Mouse (Mus musculus) embryonic facial prominence, embryonic 11.5 days (tissue): Measurements from ENCODE around the gene Nqo1. TPM values are rescaled to one million over a fixed set of nuclear protein-coding genes. Genes with fewer than 3 reads are reported as not detected.

Experiments
- ATAC-seq: fragments of 200-750 bp; cut with Nextera tagmentation; replicated peaks from 2 replicates; pipeline ENCODE4 v1.8.0; 2017; ENCODE audit warnings: low read depth; ENCODE audit not compliant: insufficient number of reproducible peaks, low FRiP score, low TSS enrichment
- DNase-seq: peaks from one replicate; pipeline ENCODE4 v3.0.0-alpha.2; 2015; ENCODE audit warnings: low spot score
- H3K27ac ChIP-seq: fragments of 300-500 bp; sonication (generic); replicated peaks from 2 replicates; pipeline ENCODE4 v1.5.1; 2014; ENCODE audit warnings: mild to moderate bottlenecking, low read depth, low read length, control low read depth
- H3K27me3 ChIP-seq: fragments of 300-500 bp; sonication (generic); 2 replicates; pipeline ENCODE4 v1.6.1; 2014; ENCODE audit warnings: mild to moderate bottlenecking, low read length, moderate library complexity, mixed read lengths; ENCODE audit not compliant: control insufficient read depth, insufficient read depth
- H3K36me3 ChIP-seq: fragments of 300-500 bp; sonication (generic); replicated peaks from 2 replicates; pipeline ENCODE4 v1.6.1; 2014; ENCODE audit warnings: low read depth, mild to moderate bottlenecking, low read length, moderate library complexity, mixed read lengths; ENCODE audit not compliant: control insufficient read depth, insufficient read depth
- H3K4me1 ChIP-seq: fragments of 300-500 bp; sonication (generic); 2 replicates; pipeline ENCODE4 v1.6.1; 2014; ENCODE audit warnings: low read length, mixed read lengths; ENCODE audit not compliant: control insufficient read depth, insufficient read depth
- H3K4me2 ChIP-seq: fragments of 300-500 bp; sonication (generic); 2 replicates; pipeline ENCODE4 v1.6.1; 2014; ENCODE audit warnings: low read depth, mild to moderate bottlenecking, control low read depth, low read length, moderate library complexity
- H3K4me3 ChIP-seq: fragments of 300-500 bp; sonication (generic); 2 replicates; pipeline ENCODE4 v1.5.1; 2014; ENCODE audit warnings: low read depth, low read length, control low read depth
- H3K9ac ChIP-seq: fragments of 300-500 bp; sonication (generic); replicated peaks from 2 replicates; pipeline ENCODE4 v1.6.1; 2014; ENCODE audit warnings: mild to moderate bottlenecking, control low read depth, low read length
- H3K9me3 ChIP-seq: fragments of 300-500 bp; sonication (generic); replicated peaks from 2 replicates; pipeline ENCODE4 v1.6.1; 2016; ENCODE audit warnings: mild to moderate bottlenecking, low read length, inconsistent platforms, mixed read lengths; ENCODE audit not compliant: control insufficient read depth
- WGBS: fragments of 180-500 bp; shearing (Covaris S2); extraction: QIAGEN DNeasy Blood & Tissue Kit; methylation state at CpG from one replicate; pipeline ENCODE4 v1.1.7; 2014; 5-methylcytosine and 5-hydroxymethylcytosine counted together
- polyA plus RNA-seq: library from polyadenylated mRNA; unstranded; fragments of >200 nt; fragmentation: Nextera tagmentation; extraction: Ambion mirVana; gene quantifications from 2 replicates; pipeline ENCODE4 v1.2.1, GENCODE M21; 2014

Gene Nqo1
- polyA plus RNA-seq, 1 experiment from 2014 or later, result 15.0 TPM

DNA sequence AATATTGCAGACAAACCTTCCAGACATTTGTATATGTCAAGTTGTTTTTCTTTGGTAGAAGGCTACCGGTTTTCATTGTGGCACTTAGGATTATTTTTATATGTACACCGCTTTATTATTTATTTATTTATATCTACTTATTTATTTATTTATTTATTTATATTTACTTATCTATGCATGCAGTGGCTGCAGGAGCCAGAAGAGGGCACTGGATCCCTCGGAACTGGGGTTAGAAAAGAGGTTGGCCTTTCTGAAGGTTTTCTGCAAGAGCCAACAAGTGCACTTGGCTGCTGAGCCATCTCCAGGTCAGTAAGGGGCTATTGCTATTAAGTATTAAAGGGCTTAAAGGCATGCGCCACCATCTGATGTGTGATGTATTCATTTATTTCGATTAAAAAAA is 15.1 kb downstream of the Nqo1 start:
- ATAC-seq, result no peak
- Histone ChIP-seq H3K4me2 (no peak overlapping the region), H3K27me3 (no peaks in the 10 kb centered on the region), H3K27ac (no peak overlapping the region), H3K4me1 (no peaks in the 10 kb centered on the region), H3K36me3 (no peaks in the 10 kb centered on the region), H3K9me3 (no peaks in the 10 kb centered on the region), H3K4me3 (no peak overlapping the region), H3K9ac (no peak overlapping the region)
- peak; percentile 65 for DNase-seq
- 63% methylated on average over 5 of the region's 5 CpGs for WGBS

DNA sequence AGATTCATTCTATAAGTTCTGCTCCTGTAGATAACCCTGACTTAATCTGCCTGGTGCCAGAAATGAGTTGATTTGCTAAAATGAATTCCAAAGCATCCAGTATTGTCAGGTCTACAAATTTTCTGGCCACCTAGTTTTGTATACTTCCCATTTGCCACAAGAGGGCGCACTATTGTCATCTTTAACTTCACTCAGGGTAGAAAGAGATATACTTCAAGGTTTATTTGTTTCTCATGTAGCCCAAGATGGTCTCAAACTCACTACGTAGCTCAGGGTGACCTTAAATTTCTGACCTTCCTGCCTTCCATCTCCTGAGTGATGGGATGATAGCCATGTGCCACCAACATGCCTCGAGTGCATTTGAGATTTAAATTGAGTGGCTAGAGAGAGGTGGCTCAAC is 16.4 kb downstream of the Nqo1 start:
- H3K36me3 ChIP-seq, result no peaks in the 10 kb centered on the region
- H3K4me2 ChIP-seq, result no peak overlapping the region
- H3K4me1 ChIP-seq, result no peaks in the 10 kb centered on the region
- no peak overlapping the region for H3K4me3 ChIP-seq
- H3K9ac ChIP-seq, result no peak overlapping the region
- ATAC-seq (no peak), DNase-seq (peak; percentile 85)
- H3K27ac ChIP-seq, result no peak overlapping the region
- H3K27me3 ChIP-seq, result no peaks in the 10 kb centered on the region
- H3K9me3 ChIP-seq, result no peaks in the 10 kb centered on the region
- WGBS, result 32% methylated on average over 3 of the region's 3 CpGs

DNA sequence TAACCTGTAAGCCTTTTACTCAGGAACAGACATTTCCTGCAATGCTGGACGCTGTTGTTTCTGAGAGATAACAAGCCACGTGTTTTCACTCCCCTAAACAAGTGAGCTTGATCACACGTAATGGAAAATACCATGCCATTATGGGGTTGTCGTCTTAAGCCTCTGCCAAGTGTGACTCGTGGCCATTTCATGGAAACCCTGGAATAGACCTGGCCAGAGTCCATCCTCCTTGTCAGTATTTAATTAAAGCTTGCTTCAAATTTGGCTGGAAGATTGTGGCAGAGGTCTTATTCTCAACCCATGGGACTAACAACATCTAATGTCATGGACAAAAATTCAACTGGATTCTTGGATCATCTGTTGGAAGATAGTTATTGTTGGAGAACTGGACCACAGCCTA is 16.8 kb downstream of the Nqo1 start:
- no peaks in the 10 kb centered on the region for H3K36me3 ChIP-seq
- H3K4me3 ChIP-seq, result no peak overlapping the region
- H3K4me2 ChIP-seq, result no peak overlapping the region
- ATAC-seq, result no peak
- no peaks in the 10 kb centered on the region for H3K9me3 ChIP-seq
- WGBS, result 62% methylated on average over 5 of the region's 5 CpGs
- no peaks in the 10 kb centered on the region for H3K27me3 ChIP-seq
- no peak overlapping the region for H3K27ac ChIP-seq
- H3K9ac ChIP-seq, result no peak overlapping the region
- H3K4me1 ChIP-seq, result no peaks in the 10 kb centered on the region
- no peak for DNase-seq

DNA sequence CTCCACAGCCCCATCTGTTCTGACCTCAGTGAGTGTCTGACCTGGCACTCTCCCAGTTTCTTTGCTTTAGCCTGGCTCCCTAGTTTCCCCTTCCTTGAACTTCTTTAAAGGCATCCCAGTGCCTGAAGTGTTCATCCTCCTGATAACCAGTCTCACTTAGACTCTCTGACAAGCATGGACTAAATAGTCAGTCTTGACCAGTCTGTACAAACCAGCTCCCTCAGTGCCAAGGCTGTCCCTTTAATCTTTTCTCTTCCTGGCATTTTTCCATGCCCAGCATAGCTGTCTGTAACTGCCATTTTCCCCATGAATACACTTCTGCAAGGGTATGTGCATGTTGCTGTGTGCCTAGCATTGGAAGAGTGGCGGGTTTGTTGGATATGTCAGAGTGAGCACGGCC is 17.9 kb downstream of the Nqo1 start:
- H3K36me3 ChIP-seq, result no peaks in the 10 kb centered on the region
- no peak overlapping the region for H3K4me2 ChIP-seq
- no peak overlapping the region for H3K4me3 ChIP-seq
- no peak for ATAC-seq
- H3K4me1 ChIP-seq, result no peaks in the 10 kb centered on the region
- H3K27me3 ChIP-seq, result no peaks in the 10 kb centered on the region
- no peak overlapping the region for H3K27ac ChIP-seq
- DNase-seq, result no peak
- no peak overlapping the region for H3K9ac ChIP-seq
- WGBS, result 83% methylated on average over 2 of the region's 2 CpGs
- H3K9me3 ChIP-seq, result no peaks in the 10 kb centered on the region

DNA sequence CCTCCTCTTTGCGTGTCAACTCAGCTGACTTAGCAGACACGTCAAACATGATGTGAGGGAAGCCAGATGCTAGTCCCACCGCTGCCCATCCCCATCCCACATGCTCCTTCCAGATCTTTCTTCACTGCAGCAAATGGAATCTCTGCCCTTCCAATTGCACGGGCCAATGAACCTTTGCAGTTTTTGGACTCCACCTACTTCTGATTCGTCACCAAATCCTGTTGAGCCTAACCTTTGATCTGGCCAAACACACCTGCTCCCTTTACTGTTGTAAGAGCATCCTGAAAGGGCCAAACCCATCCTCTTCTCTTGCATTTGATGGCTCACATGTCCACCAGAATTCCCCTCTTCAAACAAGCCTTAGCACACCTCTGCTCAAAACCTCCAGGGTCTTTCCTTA is 18.4 kb downstream of the Nqo1 start:
- Histone ChIP-seq H3K4me2 (no peak overlapping the region), H3K4me1 (no peaks in the 10 kb centered on the region), H3K9me3 (no peaks in the 10 kb centered on the region), H3K27me3 (no peaks in the 10 kb centered on the region), H3K9ac (no peak overlapping the region), H3K27ac (no peak overlapping the region), H3K4me3 (no peak overlapping the region), H3K36me3 (no peaks in the 10 kb centered on the region)
- ATAC-seq, result no peak
- WGBS, result 61% methylated on average over 5 of the region's 5 CpGs
- DNase-seq, result no peak

DNA sequence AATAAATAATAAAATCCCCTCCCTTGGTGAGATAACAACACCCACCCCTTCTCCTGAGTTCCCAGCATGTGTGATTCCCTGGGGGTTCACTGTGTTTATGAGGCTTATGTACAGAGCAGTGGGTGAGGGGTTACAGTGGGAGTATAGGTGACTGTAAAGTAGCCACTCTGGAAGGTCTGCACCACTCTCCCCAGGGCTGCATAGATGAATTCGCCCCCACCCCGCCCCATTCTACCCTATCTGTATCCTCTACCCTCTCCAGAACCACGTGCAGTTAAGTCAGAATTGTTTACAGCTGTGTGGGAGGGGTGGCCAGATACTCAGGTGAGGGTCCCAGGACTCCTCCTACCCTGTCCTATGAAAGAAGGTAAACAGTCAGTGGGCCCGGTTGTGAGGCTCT is 20.1 kb downstream of the Nqo1 start:
- H3K27ac ChIP-seq, result no peak overlapping the region
- no peaks in the 10 kb centered on the region for H3K9me3 ChIP-seq
- no peak overlapping the region for H3K9ac ChIP-seq
- DNase-seq (no peak), ATAC-seq (0 out of 2 replicates have a peak, but pooled peaks have one; percentile 29)
- no peak overlapping the region for H3K4me2 ChIP-seq
- no peak overlapping the region for H3K4me3 ChIP-seq
- 65% methylated on average over 4 of the region's 4 CpGs for WGBS
- H3K36me3 ChIP-seq, result no peaks in the 10 kb centered on the region; the same call in 1 of the 2 replicates
- H3K4me1 ChIP-seq, result no peaks in the 10 kb centered on the region
- no peaks in the 10 kb centered on the region for H3K27me3 ChIP-seq

DNA sequence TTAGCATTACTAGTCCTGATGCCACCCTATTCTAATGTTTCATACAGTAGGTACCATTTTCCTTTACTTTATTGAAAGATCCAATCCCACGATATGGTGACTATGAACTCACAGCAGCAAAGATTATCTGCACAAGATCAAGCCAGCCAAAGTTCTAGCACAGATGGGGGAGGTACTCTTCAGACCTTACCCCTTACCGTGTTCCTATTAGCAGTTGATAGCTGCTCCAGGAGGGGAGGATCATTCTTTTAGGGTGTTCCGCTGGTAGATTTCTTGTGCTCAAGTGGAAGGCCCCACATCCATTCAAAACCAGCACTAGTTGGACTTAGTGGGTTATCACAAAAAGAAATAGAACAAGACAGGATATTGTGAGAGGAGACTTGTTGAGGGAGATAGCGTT is 21.3 kb downstream of the Nqo1 start:
- H3K9me3 ChIP-seq, result no peaks in the 10 kb centered on the region
- H3K4me3 ChIP-seq, result no peak overlapping the region
- WGBS, result 89% methylated on average over 4 of the region's 4 CpGs
- DNase-seq, result no peak
- no peak overlapping the region for H3K4me2 ChIP-seq
- no peaks in the 10 kb centered on the region for H3K27me3 ChIP-seq
- no peak for ATAC-seq
- no peak overlapping the region for H3K27ac ChIP-seq
- no peak overlapping the region for H3K9ac ChIP-seq
- H3K4me1 ChIP-seq, result no peaks in the 10 kb centered on the region
- no peaks in the 10 kb centered on the region; the same call in 1 of the 2 replicates for H3K36me3 ChIP-seq

DNA sequence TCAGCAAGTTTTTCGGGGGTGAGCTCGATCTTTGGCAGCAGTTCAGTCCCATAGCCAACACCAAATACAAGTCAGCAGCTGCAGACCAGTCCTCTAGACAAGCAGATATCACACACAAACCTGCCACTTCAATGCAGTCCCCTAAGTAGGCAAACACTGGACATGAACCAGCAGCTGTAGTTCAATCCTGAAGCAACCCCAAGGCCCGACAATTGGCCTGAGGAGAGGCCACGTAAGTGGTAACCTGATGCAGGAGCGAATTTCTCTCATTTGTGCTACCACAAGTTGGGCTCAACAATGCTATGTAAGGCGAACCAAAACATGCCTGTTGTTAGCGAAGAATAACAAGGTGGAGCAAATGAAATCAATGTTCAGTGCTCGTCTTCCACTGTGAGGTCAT is 22.3 kb downstream of the Nqo1 start:
- Histone ChIP-seq H3K36me3 (no peaks in the 10 kb centered on the region; the same call in 1 of the 2 replicates), H3K9me3 (no peaks in the 10 kb centered on the region), H3K27ac (no peak overlapping the region), H3K4me1 (no peaks in the 10 kb centered on the region), H3K4me3 (no peak overlapping the region), H3K4me2 (no peak overlapping the region), H3K27me3 (no peaks in the 10 kb centered on the region), H3K9ac (no peak overlapping the region)
- no peak for DNase-seq
- WGBS, result 92% methylated on average over 8 of the region's 8 CpGs
- ATAC-seq, result no peak
